Mouse (Mus musculus) lung, adult 2 months (tissue): ENCODE measurements at regions not wholly inside any gene's neighbourhood (a gene's known extent, or its start where the extent isn't known, plus 50 kb on each side); places are given as distances from the start of the nearest gene placed in this dataset.

Source experiments
- CTCF ChIP-seq: fragments of 200-500 bp; IDR thresholded peaks from 2 replicates; pipeline ENCODE4 v1.5.1; 2011; ENCODE audit warnings: mild to moderate bottlenecking, low read length, control low read depth; ENCODE audit not compliant: insufficient read depth
- POLR2A ChIP-seq: fragments of 200-500 bp; IDR thresholded peaks from 2 replicates; pipeline ENCODE4 v1.6.1; 2011; ENCODE audit warnings: low read depth, mild to moderate bottlenecking, control low read depth, low read length, borderline replicate concordance; ENCODE audit errors: extremely low read depth

- TF ChIP-seq POLR2A = no peak
- no peak for TF ChIP-seq CTCF
Measured at GRCm38 (mm10) chr15:36375549-36375885, 632.1 kb downstream of the Zfp706 start.
